Mouse (Mus musculus) cerebellum, adult 11-12 months (tissue): ENCODE data around the gene Pbld2.
"Not testable (repeated sequence)": the region's sequence is repeated elsewhere in the genome, so short reads cannot be mapped to it uniquely, and the experiment has no call there.

Source experiments
- DNase-seq: peaks from one replicate; pipeline ENCODE4 v3.0.0; 2022

Pbld2 gene

GRCm38 (mm10) chr10:63026156-63026794 lies 2.2 kb downstream of the Pbld2 start:
- no peak for DNase-seq

DNA sequence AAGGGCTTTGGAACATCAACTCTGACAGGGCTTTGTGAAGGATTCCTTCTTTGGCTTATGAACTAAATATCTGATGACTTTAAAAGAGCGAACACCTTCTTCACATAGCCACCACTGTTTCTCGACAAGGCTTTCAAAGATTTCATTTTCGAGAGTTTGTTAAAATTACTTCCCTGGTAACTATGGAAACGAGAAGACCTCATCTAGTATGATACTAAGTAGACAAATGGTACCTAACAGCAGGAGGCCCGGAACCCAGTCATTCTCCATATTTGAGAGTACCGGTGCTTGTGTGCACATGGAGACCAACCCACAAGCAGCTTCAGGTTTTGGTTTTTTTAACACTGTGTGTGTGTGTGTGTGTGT lies 2.7 kb downstream of the Pbld2 start:
- no peak for DNase-seq

GRCm38 (mm10) chr10:63027376-63028161 lies 3.5 kb downstream of the Pbld2 start:
- DNase-seq = no peak

DNA sequence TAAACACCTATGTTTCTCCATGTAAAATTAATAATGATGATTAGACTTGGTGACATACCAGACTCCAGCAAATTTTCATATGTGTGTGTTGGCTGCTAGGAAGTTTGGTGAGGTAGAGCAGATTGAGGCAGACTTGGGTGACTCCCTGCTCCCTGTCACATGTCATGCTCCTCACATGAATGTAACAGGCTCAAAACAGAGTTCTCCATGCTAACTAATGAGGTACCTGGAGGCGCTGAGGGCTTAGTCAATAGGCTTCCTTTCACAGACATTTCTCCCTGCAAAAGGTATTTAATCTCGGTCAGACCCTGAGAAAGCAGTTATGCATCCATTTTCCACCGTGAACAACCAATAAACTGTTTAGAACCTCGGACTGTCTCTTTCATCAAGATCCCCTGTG lies 4.3 kb downstream of the Pbld2 start:
- no peak for DNase-seq

DNA sequence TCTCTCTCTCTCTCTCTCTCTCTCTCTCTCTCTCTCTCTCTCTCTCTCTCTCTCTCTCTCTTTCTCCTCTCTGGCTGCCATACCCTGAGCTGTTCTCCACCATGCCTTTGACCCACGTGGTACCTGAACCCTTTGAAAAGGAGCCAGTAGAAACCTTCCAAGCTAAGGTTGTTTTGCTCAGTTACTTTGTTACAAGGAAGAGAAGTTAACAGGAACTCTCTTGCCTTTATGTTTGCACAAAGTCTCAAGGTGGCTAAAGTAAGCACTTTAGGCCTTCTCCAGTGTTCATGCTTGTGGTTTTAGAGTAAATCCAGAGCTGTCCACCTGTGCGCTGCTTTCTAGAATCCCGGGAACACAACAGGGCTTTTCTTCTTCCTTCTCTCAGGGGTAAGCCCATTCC lies 8.2 kb downstream of the Pbld2 start:
- DNase-seq = no peak

DNA sequence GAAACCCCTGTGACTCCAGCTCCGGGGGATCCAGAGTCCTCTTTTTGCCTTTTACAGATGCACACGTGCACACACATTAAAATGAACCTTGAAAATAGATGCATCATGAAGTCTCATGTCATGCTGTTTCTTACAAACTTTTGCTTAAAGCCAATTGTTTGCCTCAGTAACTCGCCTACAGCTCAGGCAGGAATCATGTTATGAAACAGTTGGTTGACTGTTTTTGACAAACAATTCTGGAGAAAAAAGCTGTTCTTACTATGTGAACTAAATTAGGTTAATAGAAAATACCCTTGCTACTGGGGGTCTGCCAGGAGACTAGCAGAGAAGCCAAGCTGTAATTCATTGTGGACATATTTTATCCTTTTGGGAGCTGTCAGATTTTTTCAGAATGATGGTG lies 8.8 kb downstream of the Pbld2 start:
- DNase-seq = no peak

GRCm38 (mm10) chr10:63038571-63039320 lies 14.6 kb downstream of the Pbld2 start:
- DNase-seq = no peak

DNA sequence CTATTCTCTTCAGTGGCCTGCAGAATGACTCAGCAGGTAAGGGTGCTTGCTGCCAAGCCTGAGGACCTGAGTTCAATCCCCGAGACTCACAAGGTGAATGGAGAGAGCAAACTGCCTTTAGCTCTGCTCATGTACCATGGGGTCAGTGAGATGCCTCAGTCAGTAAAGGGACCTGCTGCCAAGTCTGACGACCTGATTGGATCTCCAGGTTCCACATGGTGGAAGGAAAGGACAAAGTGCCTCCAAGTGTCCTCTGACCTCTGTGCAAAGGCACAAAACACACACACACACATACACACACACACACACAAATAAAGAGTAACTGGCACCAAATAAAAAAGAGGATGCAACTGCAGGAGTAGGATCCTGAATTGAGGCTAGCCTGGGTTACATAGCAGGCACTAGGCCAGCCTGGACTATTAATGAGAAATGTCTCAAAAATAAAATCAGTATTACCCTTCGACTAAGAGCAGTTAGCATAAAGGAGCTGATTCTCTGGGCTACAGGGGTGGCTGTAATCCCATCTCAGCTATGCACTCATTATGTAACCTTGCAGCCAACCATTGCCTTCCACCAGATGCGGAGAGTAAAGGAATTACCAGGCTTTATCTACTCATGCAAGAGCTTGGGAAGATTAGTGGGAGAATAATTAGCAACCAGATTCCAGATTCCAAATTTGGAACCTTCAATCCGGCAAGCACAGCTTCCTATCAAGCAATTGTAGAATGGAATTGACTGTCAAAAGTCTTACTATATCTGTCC lies 15.9 kb downstream of the Pbld2 start:
- no peak for DNase-seq

GRCm38 (mm10) chr10:63043154-63043553 lies 19.0 kb downstream of the Pbld2 start:
- DNase-seq = no peak

- no peak for DNase-seq
These were observed 23.6 kb downstream of the Pbld2 start for GRCm38 (mm10) chr10:63047751-63048150.

GRCm38 (mm10) chr10:63049106-63049505 lies 25.0 kb downstream of the Pbld2 start:
- no peak for DNase-seq

- no peak for DNase-seq
These were observed 27.2 kb downstream of the Pbld2 start for GRCm38 (mm10) chr10:63051267-63051666.

GRCm38 (mm10) chr10:63052011-63052410 lies 27.9 kb downstream of the Pbld2 start:
- DNase-seq = no peak

- no peak for DNase-seq
These were observed 28.9 kb downstream of the Pbld2 start for GRCm38 (mm10) chr10:63053007-63053406.

GRCm38 (mm10) chr10:63054071-63054470 lies 30.0 kb downstream of the Pbld2 start:
- not testable (repeated sequence) for DNase-seq

DNA sequence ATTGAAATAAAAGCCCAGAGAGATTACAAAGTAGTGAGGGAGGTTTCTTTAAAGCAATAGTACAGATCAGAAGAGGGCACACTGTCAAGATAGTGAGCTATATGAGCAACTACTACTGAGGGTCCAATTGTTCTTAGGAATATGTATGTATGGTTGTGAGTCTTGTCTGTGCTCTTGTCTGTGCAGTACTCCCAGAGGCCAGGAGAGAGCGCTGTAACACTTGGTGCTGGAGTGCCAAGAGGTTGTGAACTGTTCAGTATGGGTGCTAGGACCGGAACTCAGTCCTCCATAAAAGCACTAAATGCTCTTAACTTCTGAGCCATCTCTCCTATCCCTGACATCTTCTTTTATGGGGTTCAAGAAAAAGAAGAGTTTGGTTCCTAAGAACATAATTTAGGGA lies 30.5 kb downstream of the Pbld2 start:
- no peak for DNase-seq

DNA sequence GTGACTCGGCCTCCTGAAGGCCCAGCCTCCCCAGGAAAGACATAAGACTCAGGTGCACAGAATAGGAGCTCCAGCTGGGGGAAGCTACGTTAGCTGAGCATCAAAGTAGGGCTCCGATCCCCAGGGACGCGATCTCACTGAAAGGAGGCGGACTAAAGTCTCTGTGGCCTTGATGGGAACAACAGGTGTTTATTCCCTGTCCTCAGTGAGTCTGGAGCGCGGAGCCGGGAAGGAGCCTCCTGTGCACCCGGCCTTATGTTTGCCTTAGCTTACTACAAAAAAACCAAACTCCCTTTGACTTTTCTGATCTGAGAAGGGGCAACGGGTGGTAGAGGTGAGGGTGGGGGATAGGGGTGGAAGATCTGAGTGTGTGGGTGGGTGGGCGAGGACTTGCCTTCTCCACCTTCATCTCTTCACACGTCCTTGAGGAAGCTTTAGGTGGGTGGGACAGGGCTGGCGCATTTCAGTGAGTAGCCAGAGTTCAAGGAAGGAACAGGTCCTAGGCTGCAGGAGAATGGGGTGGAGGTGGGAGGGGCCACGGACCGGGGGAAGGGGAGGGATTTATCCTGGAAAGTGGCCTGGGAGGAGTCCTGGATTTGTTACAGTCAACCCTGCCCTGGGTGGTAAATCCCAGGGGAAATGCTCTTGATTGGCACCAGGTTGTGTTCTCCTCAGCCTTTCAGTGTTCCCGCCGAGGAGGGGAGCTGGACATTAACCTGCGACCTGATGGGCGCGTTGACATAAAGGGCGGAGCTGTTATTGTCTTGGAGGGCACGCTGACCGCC lies 33.0 kb downstream of the Pbld2 start:
- DNase-seq = no peak

GRCm38 (mm10) chr10:63059862-63060261 lies 35.7 kb downstream of the Pbld2 start, which contains the start of gene Pbld1:
Gene Pbld1, plus strand, starts transcription at chr10:63060162.
- no peak for DNase-seq

DNA sequence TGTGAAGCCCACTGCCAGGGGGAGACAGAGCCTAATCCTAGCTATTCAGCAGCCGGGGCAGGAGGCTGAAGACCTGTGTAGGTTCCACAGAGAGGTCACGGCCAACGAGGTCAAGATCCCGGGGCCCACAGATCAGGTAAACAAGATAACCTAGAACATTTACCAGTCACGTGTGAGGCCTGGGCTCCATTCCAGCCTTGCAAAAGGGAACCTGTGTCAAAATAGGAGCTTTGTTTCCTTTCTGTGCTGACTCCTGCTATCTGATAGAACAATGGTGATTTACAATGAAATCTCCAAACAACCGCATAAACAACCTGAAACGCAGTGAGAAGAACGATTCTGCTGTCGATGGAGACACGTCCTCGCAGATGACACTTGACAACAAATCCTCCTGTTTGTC lies 36.3 kb downstream of the Pbld2 start:
- DNase-seq = no peak

DNA sequence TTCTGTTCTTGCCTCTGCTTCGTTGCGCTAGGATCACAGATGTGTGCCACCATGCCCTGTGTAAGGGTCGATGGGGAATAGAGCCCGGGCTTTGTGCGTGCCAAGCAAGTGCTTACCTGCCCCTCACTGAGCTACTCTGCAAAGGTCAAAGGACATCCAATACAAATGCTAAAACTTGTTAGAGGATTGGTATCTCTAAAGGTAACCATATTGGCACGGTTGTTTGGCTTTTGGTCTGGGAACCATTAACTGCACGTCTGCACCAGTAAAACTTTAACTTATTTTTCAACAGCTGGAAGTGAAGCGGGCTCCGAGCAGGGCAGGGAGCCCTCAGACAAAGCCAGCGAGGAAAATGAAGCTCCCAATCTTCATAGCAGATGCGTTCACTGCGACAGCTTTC lies 37.2 kb downstream of the Pbld2 start:
- no peak for DNase-seq

GRCm38 (mm10) chr10:63062696-63063095 lies 38.6 kb downstream of the Pbld2 start:
- no peak for DNase-seq

GRCm38 (mm10) chr10:63063365-63063764 lies 39.2 kb downstream of the Pbld2 start:
- DNase-seq = no peak
